Mouse (Mus musculus) retina, embryonic 14.5 days (tissue): ENCODE measurements around the gene Med12l.

Experiments used
- DNase-seq: peaks from one replicate; pipeline ENCODE4 v3.0.0-alpha.2; 2015; ENCODE audit warnings: low spot score

The Med12l gene

DNA sequence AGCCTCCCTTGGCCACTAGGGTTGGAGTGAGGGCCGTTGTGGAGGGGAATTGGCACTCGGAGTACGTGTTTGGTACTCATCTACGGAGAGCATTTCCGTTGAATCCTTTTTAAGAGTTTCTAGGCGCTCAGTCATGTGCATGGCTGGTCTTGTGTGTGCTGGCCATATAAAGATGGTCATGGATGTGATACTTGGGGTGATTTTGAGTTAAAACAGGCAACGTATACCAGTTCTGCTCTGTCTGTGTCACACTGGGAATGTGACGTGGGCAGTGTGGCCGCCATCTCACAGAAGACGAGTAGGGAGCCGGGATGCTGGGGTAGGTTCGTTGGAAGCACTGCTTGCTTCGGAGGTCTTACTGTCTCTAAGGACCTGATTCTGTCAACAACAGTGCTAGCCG, 17.3 kb downstream of the Med12l start:
- no peak for DNase-seq

DNA sequence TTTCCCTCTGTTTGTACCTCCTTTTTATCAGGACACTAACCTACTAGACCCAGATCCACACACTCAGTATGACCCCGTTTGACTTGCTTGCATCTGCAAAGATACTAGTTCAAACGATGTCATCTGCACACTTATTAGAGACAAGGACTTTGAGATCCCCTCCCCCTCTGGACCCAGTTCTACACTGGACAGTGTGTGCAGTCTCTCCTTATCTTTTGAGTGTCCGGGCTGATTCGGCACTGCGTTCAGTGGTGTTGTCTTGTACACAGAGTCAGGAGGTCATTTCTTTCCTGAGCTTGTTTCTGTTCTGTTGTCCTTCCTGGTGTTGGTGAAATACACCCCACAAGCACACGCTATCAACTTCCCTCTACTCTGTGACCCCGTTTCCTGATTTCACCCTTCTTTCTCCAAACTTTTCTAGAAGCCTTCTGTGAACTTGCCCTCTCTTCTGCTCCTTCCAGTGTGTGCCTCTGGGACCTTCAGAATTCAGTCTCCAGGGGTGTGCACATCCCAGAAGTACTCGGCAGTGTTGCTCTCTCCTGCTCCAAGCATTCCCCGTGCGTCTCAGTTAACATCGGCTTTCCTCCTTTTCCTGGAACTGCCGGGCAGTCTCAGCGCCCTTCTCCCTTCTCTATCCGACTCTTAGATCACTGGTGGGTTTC, 19.0 kb downstream of the Med12l start:
- DNase-seq: no peak

DNA sequence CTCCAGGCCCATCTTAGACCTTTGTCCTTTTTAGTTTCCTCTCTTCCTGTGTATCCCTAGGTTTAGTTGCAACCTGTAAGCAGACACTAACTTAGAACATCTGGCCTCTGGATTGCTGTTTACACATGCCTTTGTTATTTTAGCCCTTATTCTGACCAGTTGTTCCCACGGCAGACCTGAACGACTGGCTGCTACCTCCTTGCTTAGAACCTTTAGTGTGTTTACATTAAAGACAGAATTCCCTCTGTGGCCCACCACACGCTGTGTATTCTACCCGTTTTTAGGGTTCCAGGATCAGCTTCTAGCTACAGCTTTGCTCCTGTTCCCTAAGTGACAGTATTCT, 19.5 kb downstream of the Med12l start:
- no peak for DNase-seq

DNA sequence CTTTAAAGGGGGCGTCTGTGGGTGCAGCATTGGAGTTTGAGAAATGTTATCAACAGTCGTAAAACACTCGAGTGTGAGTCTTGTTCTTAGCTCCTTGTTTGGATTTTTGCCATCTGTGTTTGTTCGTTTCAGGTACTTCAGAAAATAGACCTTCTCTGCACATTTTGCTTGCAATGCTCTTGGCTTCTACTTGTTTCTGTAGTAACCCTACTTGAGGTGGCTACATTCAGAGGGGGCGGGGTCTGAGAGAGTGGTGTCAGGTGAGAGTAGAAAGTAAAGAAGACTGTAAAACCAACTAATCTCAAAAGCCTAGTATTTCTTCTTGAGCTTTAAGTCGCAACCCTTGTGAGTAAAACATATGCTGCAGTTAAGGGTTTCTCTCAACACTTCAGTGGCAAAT, 23.1 kb downstream of the Med12l start:
- no peak for DNase-seq

DNA sequence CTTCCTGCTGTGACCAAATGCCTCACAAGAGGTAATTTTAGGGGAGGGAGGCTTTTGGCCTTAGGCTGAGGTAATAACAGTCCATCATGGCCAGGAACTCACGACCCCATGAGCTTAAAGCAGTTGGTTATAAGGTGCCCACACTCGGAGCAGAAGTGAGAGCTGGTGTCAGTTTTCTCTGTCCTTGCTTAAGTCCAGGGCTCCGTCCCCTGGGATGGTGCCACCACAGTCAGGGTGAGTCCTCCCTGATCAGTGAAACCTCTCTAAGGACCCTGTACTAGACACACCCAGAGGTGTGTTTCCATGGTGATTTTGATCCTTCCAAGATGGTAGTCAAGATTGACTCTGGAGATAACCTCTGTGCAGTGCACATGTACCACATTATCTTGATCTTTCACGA, 25.4 kb downstream of the Med12l start:
- no peak for DNase-seq

DNA sequence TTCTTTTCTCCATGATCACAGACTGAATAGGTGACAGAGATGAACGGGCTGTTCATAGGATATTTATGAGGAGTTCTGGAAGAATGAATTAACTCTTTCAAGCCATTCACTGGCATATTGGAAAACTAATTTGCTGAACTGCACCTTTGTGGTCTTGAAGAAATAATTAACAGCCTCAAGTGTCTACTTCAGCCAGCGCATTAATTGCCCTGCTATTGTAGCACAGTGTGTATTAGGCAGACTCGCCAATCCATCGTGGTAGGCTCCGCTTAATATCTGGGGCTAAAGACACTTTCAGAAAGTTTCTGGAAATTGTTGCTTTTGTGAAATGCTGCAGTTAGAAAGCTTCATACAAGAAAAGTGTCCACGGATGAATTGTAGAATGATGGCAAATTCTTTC, 35.9 kb downstream of the Med12l start:
- no peak for DNase-seq

DNA sequence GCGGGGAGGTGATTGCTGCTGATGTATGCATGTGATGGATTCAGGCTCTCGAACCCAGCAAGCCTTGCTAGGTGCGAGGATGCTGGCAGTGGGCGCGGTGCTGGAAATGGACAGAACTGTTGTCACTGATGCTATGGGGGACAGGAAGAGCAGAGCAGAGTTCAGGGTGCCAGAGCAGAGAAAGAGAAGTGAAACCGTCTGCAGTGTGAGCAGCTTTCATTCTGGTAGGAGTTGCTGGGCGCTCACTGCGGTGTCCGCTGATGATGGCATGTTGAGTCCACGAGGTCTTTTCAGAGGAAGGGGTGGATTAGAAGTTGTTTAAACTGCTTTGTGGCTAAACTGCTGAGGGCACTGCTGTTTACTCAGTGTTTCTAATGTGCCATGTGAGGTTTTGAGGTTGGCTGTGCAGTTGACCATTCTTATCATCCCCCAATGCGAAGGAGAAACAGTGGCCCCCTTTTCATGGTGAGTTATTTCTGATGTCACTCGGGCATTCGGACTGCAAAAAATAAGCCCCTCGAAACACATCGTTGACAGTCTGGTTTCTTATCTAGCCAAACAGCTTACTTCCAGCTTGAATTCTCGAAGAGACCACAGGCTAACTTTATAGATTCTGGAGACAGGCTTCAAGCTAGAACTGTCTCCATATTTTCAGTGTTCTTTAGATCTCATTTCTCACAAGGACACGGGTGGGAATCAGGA, 49.4 kb downstream of the Med12l start:
- DNase-seq: no peak

DNA sequence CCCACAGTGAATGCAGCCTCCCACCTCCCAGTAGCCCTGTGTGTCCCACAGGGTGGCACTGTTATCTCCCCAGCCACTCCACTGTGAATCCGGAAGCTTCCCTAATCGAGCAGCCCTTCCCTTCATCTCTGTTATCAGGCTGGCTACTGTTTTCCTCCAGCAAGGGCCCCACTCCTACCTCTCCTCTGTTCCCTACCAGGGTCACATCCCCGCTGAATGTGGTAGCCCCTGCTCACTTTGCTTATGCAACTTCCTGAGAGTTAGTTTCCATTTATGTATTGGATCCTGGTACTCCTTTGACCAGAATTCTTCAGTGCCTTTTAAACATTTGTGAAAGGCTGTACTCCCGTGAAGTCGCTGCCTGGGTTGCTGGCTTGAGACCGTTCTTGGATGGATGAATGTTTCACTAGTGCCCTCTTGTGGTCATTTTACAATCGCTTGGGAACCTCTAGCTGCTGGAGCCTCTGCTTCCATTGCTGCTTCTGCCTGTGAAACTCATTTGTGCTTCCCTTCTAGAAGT, 53.5 kb downstream of the Med12l start:
- peak; percentile 96 for DNase-seq

DNA sequence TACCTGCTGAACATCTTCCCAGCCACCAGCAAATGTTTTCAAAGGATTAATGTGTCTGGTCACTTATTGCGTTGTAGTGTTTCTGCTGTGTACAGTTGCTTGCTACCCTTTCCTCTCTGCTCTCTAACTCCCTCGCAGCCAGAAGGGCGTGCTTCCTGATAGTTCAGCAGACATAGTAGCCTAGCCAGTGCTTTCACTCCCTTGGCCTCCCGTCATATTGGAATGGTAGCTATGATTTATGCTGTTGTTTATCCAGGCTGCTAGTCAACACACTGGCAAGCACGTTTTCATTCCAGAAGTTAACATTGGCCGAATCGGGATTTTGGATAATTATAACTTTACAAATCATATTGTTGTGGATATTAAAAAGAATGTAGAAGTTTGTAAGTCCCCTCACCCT, 54.5 kb downstream of the Med12l start:
- no peak for DNase-seq

DNA sequence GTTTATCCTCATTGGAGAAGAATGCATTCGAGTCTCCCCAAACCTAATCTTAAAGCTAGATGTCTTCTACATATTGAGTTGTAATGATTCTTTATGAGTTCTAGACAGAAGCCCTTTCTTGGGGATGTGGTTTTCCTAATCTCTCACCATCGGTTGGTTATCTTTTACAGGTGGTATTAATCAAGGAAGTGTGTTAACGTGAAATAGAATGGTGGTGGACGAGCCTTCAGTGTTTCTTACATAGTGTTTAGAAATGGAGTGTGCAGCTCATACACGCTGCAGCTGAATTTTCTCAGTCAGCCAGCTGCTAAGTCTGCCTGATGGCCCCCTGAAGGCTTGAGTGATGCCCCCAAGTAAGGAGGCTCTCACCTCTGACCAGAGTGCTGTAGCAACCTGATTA, 56.5 kb downstream of the Med12l start:
- DNase-seq: no peak

DNA sequence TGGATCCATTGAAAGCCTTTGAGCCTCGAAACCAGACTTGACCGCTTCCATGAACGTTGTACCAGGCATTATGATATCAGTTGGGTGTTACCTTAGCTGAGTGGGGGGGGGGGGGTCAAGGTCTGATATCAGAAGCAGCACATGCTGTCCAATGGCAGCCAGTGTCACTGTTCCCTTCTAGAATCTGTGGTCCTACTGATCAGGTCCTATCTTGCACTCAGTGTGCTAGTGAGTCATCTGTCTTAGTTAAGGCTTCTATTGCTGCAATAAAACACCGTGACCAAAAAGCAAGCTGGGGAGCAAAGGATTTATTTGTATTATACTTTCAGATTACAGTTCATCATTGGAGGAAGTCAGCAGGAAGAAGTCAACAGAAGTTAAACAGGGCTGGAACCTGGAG, 57.8 kb downstream of the Med12l start:
- DNase-seq: no peak

DNA sequence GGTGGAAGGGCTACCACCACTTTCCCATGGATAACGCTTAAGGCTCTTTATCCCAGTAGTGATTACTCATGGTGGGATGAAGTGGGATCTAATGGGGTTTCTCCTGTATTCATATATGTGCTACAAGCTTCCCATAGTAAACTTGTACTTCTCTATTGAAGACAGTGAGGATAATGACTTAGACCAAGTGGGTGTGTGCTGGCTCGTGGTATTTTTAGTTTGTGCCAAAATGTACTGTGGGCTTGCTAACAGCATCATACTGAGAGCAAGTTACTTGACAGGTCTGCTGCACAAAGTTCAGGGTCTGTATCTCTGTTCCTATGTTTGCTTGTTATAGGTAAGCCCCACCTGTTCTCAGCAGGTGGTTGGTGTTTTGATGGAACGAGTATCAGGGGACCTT, 60.3 kb downstream of the Med12l start:
- no peak for DNase-seq

DNA sequence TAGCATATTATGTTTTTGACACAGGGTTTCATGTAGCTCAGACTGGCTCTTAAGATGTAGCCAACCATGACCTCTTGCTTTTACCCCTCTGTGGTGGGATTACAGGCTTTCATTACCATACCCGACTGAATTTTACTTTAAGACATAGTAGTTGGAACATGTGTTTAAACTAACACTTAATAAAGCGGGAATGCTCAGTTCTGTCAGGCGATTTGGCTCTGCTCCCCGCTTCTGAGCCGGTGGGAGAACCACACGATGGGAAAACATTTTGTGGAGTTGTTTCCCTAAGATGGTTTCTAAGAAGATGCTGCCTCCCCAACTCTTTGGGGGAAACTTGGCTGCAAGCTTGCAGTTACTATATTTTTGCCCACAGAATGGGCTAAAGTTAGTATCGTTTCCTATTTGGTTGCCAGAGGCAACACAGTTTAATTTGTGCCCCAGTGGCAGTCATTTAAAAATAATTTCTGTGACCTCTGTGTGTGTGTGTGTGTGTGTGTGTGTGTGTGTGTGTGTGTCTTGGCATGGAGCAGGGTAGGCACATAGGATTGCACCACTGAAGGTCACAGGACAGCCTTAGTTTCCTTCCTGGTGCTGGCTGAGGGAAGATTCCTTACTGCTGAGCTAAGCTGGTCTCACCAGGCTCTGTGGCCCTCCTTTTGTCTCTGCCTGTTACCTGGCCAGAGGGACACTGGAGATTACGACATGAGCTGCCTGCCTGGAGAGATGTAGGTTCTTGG, 61.1 kb downstream of the Med12l start:
- DNase-seq: no peak

DNA sequence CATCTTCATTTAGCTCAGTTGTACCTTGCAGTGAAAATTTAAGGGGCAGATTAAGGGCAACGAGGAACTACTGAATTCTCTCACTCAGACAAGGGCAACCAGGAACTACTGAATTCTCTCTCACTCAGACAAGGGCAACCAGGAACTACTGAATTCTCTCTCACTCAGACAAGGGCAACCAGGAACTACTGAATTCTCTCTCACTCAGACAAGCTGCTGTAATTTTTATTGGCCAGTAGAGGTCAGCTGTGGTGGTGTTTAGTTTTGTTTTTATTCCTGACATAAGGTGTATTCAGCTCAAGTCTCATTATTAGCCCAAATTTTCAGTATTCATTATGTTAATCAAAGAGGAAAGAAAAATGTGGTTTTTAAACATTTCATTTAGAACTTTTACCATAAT, 63.4 kb downstream of the Med12l start:
- peak; percentile 21 for DNase-seq

DNA sequence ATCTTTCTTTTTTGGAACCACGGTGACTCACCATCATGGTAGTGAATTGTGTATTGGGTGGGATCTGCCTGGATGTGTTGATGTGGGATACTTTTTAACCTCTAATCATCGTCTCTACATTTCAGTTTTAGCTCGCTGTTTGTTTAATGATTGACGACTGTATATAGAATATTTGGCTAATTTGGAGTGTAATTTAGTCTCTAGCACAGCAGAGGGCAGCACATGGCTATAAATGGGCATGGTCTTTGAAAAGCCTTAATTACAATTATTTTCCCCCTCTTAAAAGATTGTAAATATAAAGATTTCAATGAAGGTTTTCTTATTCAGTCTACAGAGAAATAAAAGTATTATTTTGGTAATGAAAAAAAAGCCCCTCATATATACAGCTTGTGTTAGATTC, 71.7 kb downstream of the Med12l start:
- peak; percentile 62 for DNase-seq

DNA sequence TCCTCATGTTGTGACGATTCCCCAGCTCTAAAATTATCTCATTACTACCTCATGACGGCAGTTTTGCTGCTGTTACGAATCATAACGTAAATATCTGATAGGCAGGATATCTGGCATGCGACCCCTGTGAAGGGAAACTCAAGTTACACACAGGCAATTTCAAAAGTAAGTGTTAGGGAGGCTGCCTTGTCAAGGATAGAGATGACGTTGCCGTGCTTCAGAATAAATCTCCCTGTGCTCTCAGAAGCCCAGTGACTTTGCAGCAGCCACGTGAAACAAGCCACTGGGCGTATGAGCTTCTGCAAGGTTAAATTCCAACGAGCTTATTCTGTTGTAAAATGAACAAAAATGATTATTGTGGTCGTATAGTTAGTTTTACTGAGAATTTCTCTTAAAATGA, 73.0 kb downstream of the Med12l start:
- no peak for DNase-seq

DNA sequence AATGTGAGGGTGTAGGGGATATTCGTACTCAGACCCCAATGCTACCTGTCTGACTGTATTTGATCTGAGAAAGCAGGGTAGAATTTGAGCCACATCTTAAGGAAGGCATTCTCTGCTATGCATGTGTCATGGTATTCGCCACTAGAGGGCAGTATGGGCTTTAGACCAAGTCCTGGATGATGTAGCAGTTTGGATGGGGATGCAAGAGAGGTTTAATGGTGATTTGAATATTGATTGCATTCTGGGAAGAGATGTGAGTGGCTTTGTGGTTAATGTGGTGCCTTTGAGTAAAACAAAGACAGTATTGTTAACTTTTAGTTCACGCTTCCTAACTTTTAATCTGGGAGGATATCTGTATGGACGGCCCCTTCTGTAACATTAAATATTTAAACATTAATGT, 73.7 kb downstream of the Med12l start:
- peak; percentile 81 for DNase-seq

DNA sequence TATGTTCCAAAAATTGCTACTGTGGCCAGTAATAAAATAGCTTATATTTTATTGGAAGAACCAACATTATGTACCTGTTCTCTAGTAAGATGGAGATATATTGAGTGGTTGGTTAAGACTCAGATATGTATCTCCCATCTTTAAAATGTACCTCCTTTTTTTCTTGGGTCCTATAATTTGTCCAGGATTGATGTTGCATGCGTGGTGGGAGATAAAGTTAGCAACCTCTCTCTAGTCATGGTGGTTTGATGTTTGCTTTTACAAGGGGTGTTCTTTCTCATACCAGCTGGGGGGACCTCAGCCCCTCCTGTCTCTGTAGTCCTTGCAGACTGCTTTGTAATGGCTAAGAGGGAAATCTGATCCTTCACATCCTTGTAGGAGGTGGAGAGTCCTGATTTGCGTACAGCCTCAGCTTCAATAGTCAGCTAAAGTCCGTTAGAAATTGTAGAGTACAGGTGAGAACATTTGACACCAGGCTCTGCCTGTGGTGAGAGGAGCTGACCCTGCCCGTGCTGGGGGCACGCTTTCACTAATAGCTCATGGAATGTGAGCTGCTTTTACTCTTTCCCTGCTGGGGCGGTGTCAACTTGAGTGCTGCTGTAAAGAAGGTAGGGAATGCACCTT, 74.8 kb downstream of the Med12l start:
- DNase-seq: no peak

DNA sequence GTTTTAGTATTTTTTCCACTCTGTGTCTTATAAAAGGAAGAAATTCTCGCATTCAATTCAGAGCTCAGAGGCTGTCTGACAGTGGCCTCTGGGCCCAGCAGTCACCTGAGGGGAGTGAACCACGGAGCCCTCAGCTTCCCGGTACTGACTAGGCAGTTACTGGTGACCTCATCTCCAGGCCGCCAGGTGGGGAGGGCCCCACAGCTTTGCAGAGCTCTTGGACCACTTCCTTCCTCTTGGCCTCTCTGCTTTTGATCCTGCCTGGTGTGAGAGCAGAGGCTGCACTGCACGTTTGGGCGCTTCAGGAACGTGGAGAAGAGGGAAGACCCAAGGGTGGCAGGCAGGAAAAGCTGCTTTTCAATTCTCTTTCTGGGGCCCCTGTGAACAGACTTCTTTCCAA, 75.3 kb downstream of the Med12l start:
- no peak for DNase-seq

DNA sequence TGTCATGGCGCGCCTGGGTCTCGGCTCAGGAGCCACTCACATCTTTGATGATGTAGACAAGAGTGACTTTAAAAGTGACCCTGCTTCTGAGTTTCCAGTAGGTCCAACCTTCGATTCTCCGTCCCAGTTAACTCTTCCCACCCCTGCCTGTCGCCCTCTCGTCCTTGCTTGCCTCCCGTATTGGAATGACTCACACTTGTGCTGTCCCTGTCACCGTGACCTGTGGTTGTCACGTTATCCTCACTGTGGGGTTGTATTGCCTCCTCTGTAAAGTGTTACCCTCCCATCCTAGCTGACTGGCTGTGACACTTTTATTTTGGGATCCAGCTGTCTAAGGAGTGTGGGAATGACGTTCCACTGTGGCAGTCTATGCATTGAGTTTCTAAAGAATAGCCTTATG, 87.1 kb downstream of the Med12l start:
- no peak for DNase-seq

DNA sequence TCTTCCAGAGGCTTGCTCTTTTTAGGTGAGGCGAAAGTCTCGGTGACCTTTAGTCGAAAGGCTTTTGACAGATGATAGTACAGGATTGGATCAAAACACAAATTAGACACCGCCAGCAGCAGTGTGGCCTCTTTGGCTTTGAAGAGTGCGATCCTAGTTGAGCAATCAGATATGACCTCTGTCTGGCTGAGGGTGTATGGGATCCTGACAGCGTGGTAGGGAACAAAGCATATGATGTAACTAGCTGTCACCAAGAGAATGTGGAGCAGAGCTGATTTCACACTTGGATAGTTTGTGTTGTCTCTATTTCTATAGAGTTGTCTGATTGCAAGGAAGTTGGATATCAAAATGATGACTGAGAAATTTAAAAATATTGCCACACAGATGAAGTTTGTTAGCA, 91.8 kb downstream of the Med12l start:
- DNase-seq: peak; percentile 47

DNA sequence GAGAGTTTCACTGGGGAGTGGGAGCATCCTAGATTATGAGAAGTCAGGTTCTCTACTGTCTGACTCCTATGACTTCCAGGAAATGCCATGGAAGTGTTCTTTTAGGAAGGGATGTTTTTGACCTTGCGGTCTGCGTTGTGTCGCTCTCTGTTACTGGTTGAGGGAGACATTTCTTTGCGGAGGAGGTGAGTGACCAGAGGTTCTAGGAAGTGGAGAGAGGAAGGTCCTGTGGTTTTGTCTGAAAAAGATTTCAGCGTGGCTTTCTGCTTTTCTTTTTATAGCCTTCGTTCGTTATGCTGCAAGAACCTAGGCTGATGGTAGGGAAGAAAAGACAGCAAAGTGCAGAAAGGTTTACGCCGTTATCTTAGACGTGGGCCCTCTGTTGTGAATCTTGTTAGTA, 92.9 kb downstream of the Med12l start:
- no peak for DNase-seq
